Mouse (Mus musculus) embryonic fibroblast, embryonic 13.5 days (primary cell): Measurements from ENCODE around the gene Spock2.
"Not testable (repeated sequence)": the region's sequence is repeated elsewhere in the genome, so short reads cannot be mapped to it uniquely, and the experiment has no call there.

Source experiments
- CTCF ChIP-seq: IDR thresholded peaks from 2 replicates; pipeline ENCODE4 v1.5.1; 2011; ENCODE audit warnings: mild to moderate bottlenecking, control low read depth, low read length, moderate library complexity, borderline replicate concordance; ENCODE audit not compliant: insufficient read depth
- POLR2A ChIP-seq: IDR thresholded peaks from 2 replicates; pipeline ENCODE4 v1.6.1; 2011; ENCODE audit warnings: low read depth, mild to moderate bottlenecking, control low read depth, low read length, moderate library complexity

GRCm38 (mm10) chr10:60175306-60175705, 69.3 kb downstream of the Spock2 start:
- TF ChIP-seq CTCF, POLR2A: not testable (repeated sequence)
